Mouse (Mus musculus) intestine, embryonic 16.5 days (tissue): ENCODE data around the gene Naa30. TPM values are rescaled to one million over a fixed set of nuclear protein-coding genes. Genes with fewer than 3 reads are reported as not detected.
"Not testable (repeated sequence)": the region's sequence is repeated elsewhere in the genome, so short reads cannot be mapped to it uniquely, and the experiment has no call there.

Experiments used
- ATAC-seq: fragments of 200-750 bp; cut with Nextera tagmentation; 2 replicates; pipeline ENCODE4 v1.8.0; 2017; ENCODE audit warnings: moderate TSS enrichment, moderate library complexity
- H3K27ac ChIP-seq: fragments of 300-500 bp; sonication (generic); 2 replicates; pipeline ENCODE4 v1.5.1; 2014; ENCODE audit warnings: mild to moderate bottlenecking, low read length
- H3K27me3 ChIP-seq: fragments of 300-500 bp; sonication (generic); replicated peaks from 2 replicates; pipeline ENCODE4 v1.6.1; 2014; ENCODE audit warnings: low read length, control low read depth, mixed read lengths; ENCODE audit not compliant: control insufficient read depth, insufficient read depth
- H3K36me3 ChIP-seq: fragments of 300-500 bp; sonication (generic); 2 replicates; pipeline ENCODE4 v1.6.1; 2014; ENCODE audit warnings: low read length, control low read depth; ENCODE audit not compliant: control insufficient read depth, insufficient read depth
- H3K4me1 ChIP-seq: fragments of 300-500 bp; sonication (generic); 2 replicates; pipeline ENCODE4 v1.6.1; 2014; ENCODE audit warnings: low read length, control low read depth, mixed read lengths; ENCODE audit not compliant: control insufficient read depth, insufficient read depth
- H3K4me2 ChIP-seq: fragments of 300-500 bp; sonication (generic); 2 replicates; pipeline ENCODE4 v1.6.1; 2014; ENCODE audit warnings: low read depth, low read length, control low read depth
- H3K4me3 ChIP-seq: fragments of 300-500 bp; sonication (generic); 2 replicates; pipeline ENCODE4 v1.5.1; 2014; ENCODE audit warnings: mild to moderate bottlenecking, low read length
- H3K9ac ChIP-seq: fragments of 300-500 bp; sonication (generic); 2 replicates; pipeline ENCODE4 v1.6.1; 2014; ENCODE audit warnings: low read depth, low read length
- H3K9me3 ChIP-seq: fragments of 300-500 bp; sonication (generic); 2 replicates; pipeline ENCODE4 v1.6.1; 2016; ENCODE audit warnings: low read length, control low read depth; ENCODE audit not compliant: control insufficient read depth
- WGBS: fragments of 180-500 bp; shearing (Covaris S2); extraction: QIAGEN DNeasy Blood & Tissue Kit; methylation state at CpG from one replicate; pipeline ENCODE4 v1.1.7; 2014; 5-methylcytosine and 5-hydroxymethylcytosine counted together
- polyA plus RNA-seq: library from polyadenylated mRNA; unstranded; fragments of >200 nt; fragmentation: Nextera tagmentation; extraction: Ambion mirVana; gene quantifications from 2 replicates; pipeline ENCODE4 v1.2.1, GENCODE M21; 2015

The Naa30 gene
- polyA plus RNA-seq, 1 experiment from 2014 or later: 6.8 TPM

DNA sequence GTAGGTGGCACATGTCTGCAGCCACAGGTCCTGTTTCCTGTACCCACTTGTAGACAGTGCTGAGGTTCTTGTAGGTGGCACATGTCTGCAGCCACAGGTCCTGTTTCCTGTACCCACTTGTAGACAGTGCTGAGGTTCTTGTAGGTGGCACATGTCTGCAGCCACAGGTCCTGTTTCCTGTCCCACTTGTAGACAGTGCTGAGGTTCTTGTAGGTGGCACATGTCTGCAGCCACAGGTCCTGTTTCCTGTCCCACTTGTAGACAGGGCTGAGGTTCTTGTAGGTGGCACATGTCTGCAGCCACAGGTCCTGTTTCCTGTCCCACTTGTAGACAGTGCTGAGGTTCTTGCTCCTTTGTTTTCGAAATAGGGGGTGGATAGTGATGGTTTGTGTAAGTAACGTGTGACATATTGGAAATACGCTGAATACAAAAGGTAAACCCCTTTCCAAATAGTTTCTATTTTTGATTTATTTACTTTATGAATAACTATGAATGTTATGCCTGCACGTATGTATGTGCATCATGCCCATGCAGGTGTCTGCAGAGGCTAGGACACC, 47.5 kb downstream of the Naa30 start:
- H3K9me3 ChIP-seq, H3K9ac ChIP-seq, H3K4me3 ChIP-seq, H3K27me3 ChIP-seq, H3K36me3 ChIP-seq, ATAC-seq, H3K27ac ChIP-seq, H3K4me1 ChIP-seq, H3K4me2 ChIP-seq: not testable (repeated sequence)
- WGBS: 85% methylated on average over 4 of the region's 4 CpGs

DNA sequence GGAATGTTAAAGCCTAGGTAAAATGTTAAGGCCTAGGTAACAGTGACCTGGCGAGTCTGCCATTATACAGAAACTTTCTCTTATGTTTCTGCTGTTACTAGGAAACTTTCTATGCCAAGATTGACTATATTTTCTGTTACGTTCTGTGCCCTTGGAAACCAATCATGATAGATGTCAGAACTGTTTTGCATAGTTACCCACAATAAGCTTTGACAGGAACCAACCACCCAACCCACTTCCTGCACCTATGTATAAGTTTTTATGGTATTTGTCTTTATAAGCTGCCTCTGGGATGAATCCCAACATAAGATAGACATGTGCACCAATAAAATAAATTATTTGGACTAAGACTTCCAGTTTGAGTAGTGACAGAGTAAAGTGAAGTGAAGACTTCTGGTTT, 49.7 kb downstream of the Naa30 start:
- Histone ChIP-seq H3K9ac (no peak overlapping the region), H3K27me3 (no peaks in the 10 kb centered on the region), H3K4me3 (no peak overlapping the region), H3K9me3 (no peaks in the 10 kb centered on the region), H3K36me3 (no peaks in the 10 kb centered on the region), H3K27ac (no peak overlapping the region), H3K4me2 (no peak overlapping the region), H3K4me1 (no peaks in the 10 kb centered on the region)
- 84% methylated on average over 2 of the region's 2 CpGs for WGBS
- ATAC-seq: no peak

DNA sequence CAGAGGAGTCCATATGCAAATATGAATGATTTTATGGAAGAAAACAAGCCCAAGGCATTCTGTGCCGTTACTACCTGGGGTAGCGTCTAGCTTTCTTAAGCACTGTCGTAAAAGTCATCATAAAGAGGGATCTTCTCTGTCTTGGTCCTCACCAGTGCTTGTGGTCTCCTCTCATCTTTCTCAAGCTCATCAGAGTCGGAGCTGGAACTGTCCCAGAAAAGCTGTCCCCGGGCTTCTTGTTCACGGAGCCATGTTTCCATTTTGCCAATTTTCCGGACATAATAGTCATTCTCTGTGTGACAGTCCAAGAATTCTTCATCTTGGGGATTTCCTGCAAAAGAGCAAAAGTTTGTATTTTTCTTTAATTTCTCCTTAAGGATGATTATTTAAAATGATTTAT, 54.4 kb downstream of the Naa30 start:
- H3K9ac ChIP-seq: no peak overlapping the region
- ATAC-seq: no peak
- 72% methylated on average over 7 of the region's 7 CpGs for WGBS

DNA sequence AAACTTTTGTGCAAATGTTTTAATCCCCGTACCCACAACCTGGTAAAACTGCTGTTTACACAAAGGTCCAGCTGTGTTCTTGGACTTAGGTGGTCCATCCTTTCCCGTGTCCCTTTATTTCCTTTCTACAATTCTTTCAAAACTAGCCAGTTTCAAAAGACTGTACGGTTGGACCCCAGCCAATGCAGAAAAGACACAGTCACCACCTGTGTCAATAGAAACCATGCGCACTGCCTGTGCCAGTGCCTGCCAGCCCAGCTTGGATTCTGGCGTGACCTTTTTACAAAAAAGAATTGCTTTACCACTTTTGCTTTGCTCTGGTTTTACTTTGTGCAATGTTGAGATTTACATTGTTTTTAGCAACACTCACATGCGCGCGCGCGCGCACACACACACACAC, 55.0 kb downstream of the Naa30 start:
- H3K4me3 ChIP-seq: no peak overlapping the region
- H3K27me3 ChIP-seq: no peaks in the 10 kb centered on the region
- no peaks in the 10 kb centered on the region for H3K9me3 ChIP-seq
- no peak overlapping the region for H3K27ac ChIP-seq
- H3K36me3 ChIP-seq: no peaks in the 10 kb centered on the region
- no peak for ATAC-seq
- H3K9ac ChIP-seq: no peak overlapping the region
- no peaks in the 10 kb centered on the region for H3K4me1 ChIP-seq
- WGBS: 80% methylated on average over 11 of the region's 11 CpGs
- no peak overlapping the region for H3K4me2 ChIP-seq

More for the DNA sequence above, 54.4 kb downstream of the Naa30 start:
- H3K27me3 ChIP-seq: no peaks in the 10 kb centered on the region
- H3K27ac ChIP-seq: no peak overlapping the region
- no peak overlapping the region for H3K4me3 ChIP-seq
- no peaks in the 10 kb centered on the region for H3K4me1 ChIP-seq
- H3K9me3 ChIP-seq: no peaks in the 10 kb centered on the region
- H3K4me2 ChIP-seq: no peak overlapping the region
- H3K36me3 ChIP-seq: no peaks in the 10 kb centered on the region

DNA sequence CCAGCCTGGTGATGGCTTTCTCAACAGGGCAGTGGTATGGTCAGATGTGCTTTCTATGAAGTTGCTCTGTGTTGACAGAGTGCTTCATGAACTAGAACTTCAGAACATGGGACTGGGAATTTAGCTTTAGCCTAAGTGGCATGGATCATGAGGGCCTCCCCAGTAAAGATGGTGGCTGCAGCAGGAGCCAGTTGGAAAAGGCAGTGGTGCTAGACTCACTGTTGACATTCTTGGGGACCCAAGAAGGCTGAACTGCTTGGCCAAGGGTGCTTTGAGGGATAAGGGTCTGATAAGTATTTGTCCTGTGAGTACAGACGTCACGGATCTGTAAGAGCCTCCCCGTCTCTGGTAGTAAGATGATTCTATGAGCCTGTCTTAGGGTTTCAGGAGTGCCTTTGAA, 59.8 kb downstream of the Naa30 start:
- no peaks in the 10 kb centered on the region for H3K27me3 ChIP-seq
- H3K9ac ChIP-seq: no peak overlapping the region
- WGBS: 79% methylated on average over 3 of the region's 3 CpGs
- no peak overlapping the region for H3K4me3 ChIP-seq
- H3K4me2 ChIP-seq: no peak overlapping the region
- no peak overlapping the region for H3K27ac ChIP-seq
- ATAC-seq: no peak
- no peaks in the 10 kb centered on the region for H3K9me3 ChIP-seq
- no peaks in the 10 kb centered on the region for H3K36me3 ChIP-seq
- no peaks in the 10 kb centered on the region for H3K4me1 ChIP-seq

DNA sequence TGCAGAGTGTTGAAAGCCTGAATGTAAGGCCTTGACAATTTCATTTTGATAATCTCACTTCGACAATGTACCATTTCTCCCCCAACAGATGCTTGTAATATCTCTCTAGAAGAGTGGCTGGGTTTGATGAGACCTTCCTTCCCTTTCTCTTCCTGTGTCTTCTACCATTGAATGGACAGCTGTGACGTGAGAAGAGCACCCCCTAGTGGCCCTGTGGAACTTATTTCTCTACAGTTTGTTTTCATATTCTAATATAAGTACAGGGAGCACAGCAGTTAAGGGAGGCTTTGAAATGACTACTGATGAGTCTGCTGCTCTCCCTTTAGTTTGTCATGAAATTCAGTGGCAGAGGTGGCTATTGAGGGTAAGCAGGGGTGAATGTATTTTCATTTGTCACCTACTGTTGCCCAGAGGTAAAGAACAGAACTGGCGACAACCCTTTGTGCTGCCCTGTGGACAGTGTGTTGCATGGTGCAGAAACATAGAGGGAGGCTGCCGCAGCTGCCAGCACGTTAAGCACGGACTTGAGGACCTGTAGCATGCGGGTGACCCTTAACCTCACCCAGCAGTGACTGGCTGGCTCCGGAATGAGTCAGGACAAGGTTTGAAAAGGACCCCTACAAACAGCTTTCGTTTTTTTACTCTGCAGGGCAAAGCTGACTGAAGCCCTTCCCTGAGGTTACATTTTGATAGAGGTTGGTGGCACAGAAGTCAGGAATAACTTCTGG, 62.9 kb downstream of the Naa30 start:
- H3K27ac ChIP-seq: no peak overlapping the region

DNA sequence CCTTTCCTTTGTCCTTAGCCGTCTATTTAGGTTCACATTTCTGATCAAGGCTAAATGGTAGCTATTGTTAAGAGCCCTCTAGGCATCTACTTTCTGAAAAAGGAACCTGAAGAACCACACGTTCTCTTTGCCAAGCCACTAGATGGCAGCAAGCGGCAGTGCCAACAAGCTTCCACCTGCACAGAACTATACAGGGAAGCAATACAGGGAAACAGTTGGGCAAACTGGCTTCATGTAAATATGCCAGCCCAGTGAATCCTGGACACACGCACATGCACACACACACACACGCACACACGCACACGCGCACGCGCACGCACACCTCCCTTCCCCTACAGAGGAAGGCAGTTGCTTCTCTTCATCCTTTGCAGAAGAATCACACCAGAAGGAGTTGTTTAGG, 66.2 kb downstream of the Naa30 start:
- H3K4me2 ChIP-seq: no peak overlapping the region
- no peaks in the 10 kb centered on the region for H3K4me1 ChIP-seq
- H3K9me3 ChIP-seq: no peaks in the 10 kb centered on the region
- no peaks in the 10 kb centered on the region for H3K36me3 ChIP-seq
- H3K27ac ChIP-seq: no peak overlapping the region
- peak; percentile 76 for ATAC-seq
- 37% methylated on average over 11 of the region's 11 CpGs for WGBS
- no peak overlapping the region for H3K9ac ChIP-seq
- no peak overlapping the region for H3K4me3 ChIP-seq
- H3K27me3 ChIP-seq: no peaks in the 10 kb centered on the region

More for the DNA sequence above, 62.9 kb downstream of the Naa30 start:
- H3K4me1 ChIP-seq: no peaks in the 10 kb centered on the region
- H3K9ac ChIP-seq: no peak overlapping the region
- no peaks in the 10 kb centered on the region for H3K27me3 ChIP-seq
- no peaks in the 10 kb centered on the region for H3K9me3 ChIP-seq
- no peak overlapping the region for H3K4me2 ChIP-seq
- WGBS: 56% methylated on average over 9 of the region's 9 CpGs
- H3K36me3 ChIP-seq: no peaks in the 10 kb centered on the region
- no peak overlapping the region for H3K4me3 ChIP-seq
- ATAC-seq: no peak

Other genes with a start within 250 kb of the Naa30 start
- 24.8 and 25.3 TPM in 2 replicates for gene Ap5m1, start 106.1 kb upstream of the Naa30 start, polyA plus RNA-seq
- gene Exoc5, start 105.6 kb upstream of the Naa30 start, polyA plus RNA-seq: 31.6 and 33.2 TPM in 2 replicates
- 141 and 177 TPM in 2 replicates for gene ccdc198, start 73.2 kb downstream of the Naa30 start, polyA plus RNA-seq